Mouse (Mus musculus) heart, postnatal 36 days (tissue): ENCODE results near the gene Csdc2. TPM values are rescaled to one million over a fixed set of nuclear protein-coding genes. Genes with fewer than 3 reads are reported as not detected.
A peak's percentile ranks its signal among the peaks of the same experiment; 100 is the strongest.

Experiments used
- DNase-seq, 2 experiments: peaks; one replicate each; pipeline ENCODE4 v3.0.0; 2021 to 2022
- intact Hi-C: fragments of 180-260 bp; cut with DNase I; formaldehyde crosslinking; loops from one replicate; pipeline ENCODE4 v1.15.1; 2025
- total RNA-seq, 2 experiments: library from RNA; stranded (reverse); gene quantifications; 2 replicates each; pipeline ENCODE4 v1.2.3; 2021

The Csdc2 gene
- total RNA-seq, 2 experiments from 2014 or later = 72.5 to 86.4 TPM

DNA sequence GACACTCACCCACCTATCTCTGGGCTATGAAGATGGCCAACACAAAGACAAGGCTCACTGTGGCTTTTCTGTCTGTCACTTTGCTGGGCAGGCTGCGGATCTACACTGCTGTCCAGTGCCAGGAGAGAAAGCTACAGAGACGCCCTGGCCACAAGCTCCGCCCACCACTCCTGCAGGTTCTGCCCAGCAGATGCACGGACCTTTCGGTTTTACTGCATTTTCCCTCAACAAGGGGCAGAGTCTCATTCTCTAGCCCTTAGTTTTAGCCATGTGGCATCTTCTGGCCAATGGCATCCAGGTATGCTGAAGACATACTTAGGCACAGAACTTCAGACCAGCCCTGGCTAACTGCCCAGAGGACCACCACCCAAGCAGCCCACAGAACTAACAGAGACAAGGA, 15.3 kb upstream of the Csdc2 start:
- DNase-seq = no peak
- intact Hi-C loops = no loop called here

DNA sequence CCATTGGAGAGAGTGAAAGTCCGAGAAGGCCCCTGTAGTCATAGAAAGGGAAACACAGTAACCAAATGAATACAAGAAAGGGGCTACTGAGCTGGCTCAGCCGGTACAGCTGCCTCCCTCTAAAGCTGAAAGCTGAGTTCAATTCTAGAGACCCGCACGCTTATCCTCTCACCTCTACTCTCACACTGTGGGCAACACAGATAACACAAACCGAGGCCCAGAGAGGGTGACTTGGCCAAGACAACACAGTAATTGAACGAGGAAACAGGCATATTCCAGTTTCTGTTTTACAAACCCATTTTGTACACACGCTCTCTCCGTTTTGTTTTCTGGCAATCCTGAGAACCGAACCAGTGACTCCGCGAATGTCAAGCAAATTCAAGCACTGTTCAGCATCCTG, 11.6 kb upstream of the Csdc2 start:
- intact Hi-C loops = no loop called here
- DNase-seq = no peak

DNA sequence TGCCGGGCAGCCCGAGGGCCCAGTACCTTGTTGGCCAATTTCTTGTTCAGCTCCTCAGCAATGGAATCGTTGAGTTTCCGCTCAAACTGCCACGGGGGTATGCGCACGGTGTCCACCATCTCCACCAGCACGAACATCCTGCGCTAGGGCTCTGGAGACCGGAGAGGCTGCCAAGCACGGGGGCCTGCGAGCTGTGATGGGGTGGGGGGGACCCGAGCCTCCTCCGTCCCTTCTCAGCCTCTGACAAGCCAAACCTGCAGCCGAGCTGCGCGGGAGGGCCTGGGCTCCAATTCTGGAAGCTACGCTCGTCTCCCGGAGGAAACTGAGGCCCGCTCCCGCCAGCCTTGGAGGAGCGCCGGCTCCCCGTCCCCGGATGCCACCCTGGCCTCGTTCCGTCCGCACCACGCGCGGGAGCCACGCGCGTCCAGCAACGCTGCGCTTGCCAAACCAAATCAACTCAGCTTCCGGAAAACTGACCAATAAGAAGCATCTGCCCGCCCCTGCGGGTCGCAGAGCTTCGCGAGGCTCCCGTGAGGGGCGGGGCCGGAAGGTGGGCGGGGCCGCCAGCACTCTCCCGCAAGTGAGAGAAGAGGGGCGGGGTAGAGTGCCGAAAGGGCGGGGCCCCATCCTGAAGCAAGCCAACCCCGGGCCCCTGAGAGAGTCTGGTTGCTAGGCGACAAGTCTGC, 10.7 kb upstream of the Csdc2 start, which contains the start of gene Polr3h:
Polr3h (minus strand) TSS at position 481 of the 686 bp plus-strand sequence.
- DNase-seq = peak; percentile 88 to 92
- intact Hi-C loops = loop anchor here (2.0 kb wide), 1 partner anchor 35 kb away; the partner anchor contains the start of gene Pmm1

DNA sequence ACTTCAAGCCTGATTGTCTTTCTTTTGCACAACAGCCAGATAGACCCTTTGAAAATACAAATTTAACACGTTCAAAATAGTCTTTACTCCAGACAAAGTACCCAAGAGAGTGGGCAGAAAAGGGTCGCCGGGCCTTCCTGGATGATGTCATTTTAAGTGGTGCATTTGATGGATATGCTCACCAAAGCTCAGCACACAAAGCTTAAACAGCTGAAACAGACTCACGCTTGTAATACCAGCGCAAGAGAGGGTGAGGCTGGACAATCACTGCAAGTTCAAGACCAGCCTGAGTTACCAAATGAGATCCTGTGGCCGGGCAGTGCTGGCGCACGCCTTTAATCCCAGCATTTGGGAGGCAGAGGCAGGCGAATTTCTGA, 10.1 kb upstream of the Csdc2 start:
- DNase-seq = no peak
- intact Hi-C loops = loop anchor here (2.0 kb wide), 1 partner anchor 34 kb away; the partner anchor contains the start of gene Pmm1

DNA sequence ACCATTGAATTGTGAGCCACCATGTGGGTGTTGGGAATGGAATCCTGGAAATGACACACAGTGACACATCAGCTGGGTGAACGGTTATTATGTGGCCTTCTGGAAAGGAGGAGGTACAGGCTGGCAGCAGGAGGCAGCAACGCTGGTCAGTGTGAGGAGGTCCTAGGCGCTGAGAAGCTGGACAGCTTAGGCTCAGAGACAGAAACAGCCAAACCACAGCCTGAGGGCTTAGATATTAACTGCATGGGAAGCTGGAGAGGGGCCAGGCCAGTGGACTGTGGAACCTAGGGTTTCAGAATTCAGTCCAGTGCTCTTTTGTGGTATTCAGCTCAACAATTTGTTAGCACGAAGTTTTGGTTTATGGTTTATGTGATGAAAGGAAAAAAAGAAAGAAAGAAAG, 8.8 kb upstream of the Csdc2 start:
- intact Hi-C loops = loop anchor here (2.0 kb wide), 1 partner anchor 33 kb away; the partner anchor contains the start of gene Pmm1
- DNase-seq = no peak

DNA sequence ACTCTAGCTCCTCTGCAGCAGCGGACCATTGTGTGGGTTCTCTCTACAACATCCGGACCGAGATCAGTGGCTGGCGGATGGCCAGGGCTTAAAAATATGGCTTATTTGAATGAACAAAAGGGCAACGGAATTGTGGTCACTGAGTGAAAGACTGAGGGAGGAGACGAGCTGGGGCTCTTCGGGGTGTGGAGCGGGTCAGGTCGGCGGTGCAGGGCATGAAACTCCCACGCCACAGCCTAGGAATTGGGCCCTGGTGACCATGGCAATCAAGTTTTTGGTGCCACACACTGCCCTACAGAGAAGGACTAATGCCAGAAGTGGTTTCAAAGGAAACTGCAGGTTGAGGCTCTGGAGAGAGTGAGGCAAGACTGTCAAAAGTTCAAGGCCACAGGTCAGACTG, 8.3 kb upstream of the Csdc2 start:
- peak; percentile 33 to 45 for DNase-seq
- intact Hi-C loops = no loop called here

DNA sequence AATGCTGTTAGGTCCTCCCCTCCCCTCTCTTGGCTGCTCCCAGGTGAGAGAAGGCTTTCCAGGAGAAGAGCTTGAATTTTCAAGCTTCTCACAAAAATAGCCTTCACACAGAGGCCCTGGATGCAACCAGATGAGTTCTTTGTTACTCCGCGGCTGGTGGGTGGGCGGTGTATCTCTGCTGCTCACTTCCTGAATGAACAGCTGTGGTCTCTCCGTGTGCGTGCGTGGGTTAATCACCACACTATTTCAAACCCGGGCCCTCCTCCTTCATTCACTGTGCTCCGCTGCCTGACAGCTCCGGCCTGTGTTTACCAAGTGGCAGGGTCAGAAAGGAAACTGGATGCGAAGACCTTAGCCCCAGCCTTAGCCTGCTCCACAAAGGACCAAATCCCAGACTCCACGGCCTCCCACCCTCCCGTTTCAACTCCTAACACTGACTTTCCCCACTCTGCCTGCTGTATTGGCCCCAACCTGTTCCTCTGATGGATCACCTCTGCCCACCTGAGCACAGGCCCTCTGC, 3.5 kb upstream of the Csdc2 start:
- intact Hi-C loops = no loop called here
- no peak for DNase-seq

DNA sequence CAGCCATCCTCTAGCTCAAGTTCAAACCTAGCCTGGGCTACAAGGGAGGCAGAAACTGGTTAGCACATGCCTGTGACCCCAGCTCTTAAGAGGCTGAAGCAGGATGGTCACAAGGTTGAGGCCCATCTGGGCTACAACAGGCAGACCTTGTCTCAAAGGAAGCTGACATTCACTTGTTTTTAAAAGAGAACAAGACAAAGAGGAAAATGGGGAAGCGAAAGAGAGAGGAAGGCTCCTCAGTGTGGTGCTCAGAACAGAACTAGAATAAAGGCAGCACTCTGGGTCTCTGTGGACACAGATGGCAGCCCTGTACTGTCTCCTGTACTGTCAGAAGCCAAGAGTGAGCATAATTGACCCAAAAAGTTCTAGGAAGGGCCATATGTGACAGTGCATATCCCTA, 2.6 kb upstream of the Csdc2 start:
- intact Hi-C loops = no loop called here
- DNase-seq = no peak

DNA sequence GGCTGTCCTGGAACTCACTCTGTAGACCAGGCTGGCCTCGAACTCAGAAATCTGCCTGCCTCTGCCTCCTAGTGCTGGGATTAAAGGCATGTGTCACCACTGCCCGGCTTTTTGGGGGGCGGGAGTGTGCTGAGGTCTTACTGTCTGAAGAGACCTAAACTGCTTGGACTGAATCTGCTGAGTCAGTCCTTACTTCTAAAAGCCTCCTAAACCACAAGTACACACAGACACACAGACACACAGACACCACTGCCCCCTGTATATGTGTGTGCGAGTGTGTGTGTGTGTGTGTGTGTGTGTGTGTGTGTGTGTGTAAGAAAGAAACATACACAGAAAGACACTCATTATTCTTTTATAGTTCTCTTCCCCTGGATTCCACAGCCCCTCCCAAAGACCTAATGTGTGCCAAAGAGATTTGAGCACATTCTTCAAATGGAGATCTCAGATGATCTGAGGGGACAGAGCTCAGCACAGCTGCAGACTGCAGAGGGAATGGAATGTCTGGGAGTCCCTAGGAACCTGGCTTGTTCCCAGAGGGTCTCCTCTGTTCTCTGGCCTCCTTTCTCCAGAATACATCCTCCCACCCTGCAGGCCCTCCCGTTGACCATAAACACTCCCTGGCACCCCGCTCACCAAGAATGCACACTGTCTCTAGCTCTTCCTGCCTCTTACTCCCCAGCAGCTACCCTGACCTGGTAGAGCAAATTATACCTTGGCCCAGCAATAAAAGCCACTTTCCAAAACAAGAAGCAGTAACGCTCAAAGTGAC, 506 bp upstream of the Csdc2 start:
- DNase-seq = no peak
- intact Hi-C loops = no loop called here

DNA sequence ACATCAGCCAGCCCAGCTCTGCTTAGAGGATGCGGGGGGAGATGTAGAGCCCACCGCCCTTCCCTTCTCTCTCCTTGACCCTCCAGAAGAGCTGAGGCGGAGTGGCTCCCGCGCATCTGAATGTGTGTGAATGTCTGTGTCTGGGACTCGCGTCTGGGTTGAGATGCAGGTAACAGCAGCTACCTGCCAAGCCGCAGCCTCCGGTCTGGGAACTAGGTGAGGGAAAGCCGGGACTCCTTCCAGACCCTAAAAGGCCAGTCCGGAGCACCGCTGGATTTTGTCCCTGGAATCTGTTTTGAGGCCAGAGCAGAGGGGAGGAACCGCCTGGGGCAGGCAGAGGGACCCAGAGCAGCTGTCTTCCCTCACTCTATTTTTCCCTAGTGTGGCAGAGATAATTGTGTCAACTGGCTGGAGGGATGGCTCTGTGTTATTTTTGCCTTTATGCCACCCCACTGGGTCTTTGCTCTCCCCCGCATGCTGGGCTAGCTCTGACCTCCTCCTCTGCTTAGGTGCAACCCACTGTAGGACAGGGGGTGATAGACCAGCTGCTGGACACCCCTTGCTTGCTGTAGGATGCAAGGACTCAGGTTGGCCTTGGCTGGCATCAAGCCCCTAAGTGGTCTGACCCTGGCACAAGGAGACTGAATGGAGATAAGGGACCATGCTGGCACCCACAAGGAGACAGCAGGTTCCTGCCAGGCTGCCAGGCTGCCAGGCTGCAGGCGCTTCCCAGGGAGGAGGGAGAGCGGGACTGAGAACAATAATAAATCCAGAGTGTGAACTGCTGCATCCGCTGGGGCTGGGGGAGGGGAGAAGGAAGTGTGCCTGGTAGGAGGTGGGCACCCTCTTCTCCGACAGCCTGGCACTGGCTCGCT, 776 bp downstream of the Csdc2 start:
- intact Hi-C loops = no loop called here
- peak; percentile 47 to 64 for DNase-seq

DNA sequence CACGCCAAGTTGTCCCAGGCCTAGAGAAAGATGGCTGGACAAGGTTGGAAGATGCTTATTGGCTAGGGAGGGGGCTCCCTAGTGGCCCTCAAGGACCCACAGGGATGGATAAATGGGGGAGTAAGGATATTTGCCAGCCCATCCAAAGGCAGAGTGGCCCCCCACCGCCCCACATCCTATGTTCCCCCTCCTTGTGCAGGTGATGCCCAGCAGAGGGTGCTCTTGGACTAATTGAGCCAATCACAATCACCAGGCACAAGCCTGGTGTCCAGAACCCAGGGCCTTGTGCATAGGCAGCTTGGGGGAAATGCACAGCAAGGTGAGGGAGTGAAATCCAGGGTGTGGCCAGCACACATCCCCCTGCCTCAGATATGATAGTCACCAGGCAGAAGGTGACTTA, 1.7 kb downstream of the Csdc2 start:
- peak in 1 of 2 experiments; percentile 50 for DNase-seq
- intact Hi-C loops = loop anchor here (1.0 kb wide), 1 partner anchor 51 kb away; no protein-coding TSS in a partner anchor

DNA sequence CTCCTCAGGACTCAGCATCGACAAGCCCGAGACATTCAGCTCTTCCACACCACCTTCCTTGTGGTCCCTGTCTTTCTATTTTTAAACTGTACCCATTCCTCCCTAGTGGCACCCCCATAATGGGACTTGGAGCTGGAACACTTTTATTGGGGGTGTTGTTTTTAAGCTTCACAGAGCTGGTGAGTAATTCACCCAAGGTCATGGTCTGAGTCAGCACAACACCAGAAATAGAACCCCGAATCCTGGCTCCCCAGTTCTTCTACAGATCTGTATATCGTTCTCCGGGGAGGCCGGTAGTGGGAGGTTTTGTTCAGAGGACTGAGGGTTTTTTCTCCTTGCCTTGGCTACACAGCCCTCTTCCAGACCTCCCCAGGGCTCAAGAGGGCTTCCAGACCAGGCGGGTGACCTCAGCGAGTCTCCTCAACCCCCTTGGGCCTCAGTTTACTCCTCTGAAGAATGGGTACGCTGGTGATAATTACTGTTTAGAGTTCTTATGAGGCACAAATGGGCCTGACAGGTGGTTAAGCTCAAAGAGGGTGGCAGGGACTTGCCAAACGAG, 2.7 kb downstream of the Csdc2 start:
- intact Hi-C loops = no loop called here
- DNase-seq = no peak

DNA sequence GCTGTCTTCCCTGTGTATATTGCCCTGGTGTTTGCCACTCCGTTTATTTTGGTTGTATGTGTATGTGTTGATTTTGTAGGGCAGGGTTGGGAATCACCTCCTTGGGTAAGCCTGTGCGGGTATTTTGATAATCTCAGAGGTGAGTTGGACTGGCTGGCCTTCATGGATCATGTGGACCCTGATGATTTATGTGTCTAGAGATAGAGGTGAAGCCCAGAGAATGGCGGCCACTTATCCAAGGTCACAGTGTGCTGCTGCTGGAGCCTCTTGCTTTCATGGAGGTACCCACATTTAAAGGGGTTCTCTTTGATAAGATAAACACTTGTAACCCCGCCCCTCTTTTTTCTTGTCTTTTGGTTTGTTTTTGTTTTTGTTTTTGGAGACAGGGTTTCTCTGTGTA, 3.2 kb downstream of the Csdc2 start:
- intact Hi-C loops = no loop called here
- DNase-seq = no peak

DNA sequence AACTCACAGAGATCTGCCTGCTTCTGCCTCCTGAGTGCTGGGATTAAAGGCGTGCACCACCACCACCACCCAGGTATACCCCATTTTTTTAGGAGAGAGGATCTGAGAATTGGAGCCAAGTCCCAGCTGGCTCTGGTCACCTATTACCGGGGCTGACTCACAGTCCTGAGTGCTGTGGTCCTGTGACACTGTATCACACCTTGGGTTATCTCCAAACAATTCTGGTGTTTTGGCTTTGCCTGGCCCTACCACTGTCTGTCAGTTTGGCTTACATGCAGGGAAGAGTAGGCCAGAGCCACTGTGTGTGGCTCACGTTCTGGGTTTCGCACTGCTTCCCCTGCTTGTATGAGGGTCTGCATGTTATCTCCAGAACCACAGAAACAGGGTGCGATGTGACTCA, 3.7 kb downstream of the Csdc2 start:
- intact Hi-C loops = no loop called here

DNA sequence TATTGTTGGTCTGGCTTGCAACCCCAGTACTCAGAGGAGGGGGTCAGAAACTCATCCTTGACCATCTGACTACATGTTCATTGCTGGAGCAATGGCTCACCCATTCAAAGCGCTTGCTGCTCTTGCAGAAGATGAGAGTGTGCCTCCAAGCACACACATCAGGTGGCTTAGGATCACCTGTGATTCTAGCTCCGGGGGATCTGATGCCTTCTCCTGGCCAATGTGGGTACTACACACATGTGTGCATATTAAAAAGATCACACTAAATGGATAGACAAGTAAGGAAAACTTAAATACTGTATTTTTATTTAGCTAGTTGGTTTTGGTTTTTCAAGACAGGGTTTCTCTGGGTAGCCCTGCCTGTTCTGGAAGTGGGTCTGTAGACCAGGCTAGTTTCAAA, 4.5 kb downstream of the Csdc2 start:
- DNase-seq = no peak
- intact Hi-C loops = no loop called here

More for the DNA sequence above, 3.7 kb downstream of the Csdc2 start:
- no peak for DNase-seq

DNA sequence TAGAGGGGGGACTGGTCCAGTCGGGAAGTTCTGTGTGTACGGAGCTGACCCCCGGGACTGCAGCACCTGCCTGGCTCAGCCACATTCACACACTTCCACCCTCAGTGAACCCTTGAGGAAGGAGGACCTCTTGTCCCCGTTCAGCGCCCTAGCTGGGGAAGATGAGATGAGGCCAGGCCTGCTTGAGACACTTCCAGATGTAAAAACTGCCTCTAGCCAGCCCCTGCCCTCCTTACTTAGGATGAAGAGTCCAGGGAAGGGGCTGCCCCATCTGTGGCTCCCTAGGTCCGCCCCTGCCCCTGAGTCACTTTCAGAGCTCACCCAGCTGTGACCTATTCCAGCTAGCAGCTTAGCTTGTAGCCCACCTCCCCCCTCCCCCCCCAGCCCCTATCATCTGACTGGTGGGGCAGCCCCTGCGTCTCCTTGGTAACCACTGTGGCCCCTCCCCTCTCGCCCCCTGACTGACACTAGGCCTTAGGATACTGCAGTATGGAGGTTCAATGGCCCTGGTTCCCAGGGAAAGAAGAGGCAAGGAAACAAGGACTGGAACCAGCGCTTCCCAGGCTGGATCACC, 6.7 kb downstream of the Csdc2 start:
- intact Hi-C loops = no loop called here
- no peak for DNase-seq

DNA sequence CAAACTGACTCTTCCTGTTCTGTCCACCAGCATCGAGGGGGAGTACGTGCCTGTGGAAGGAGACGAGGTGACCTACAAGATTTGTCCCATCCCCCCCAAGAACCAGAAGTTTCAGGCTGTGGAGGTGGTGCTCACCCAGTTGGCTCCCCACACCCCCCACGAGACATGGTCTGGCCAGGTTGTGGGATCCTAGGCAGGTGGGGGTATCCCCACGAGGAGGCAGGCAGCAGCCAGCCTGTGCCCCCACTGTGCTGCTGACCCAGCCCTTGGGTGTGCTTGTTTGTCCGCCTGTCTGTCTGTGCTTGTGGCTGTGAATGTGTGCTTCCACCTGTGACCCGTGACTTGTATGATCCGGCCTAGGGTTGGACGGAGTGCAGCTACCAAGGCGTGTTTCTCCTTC, 12.5 kb downstream of the Csdc2 start:
- no peak for DNase-seq
- intact Hi-C loops = no loop called here

DNA sequence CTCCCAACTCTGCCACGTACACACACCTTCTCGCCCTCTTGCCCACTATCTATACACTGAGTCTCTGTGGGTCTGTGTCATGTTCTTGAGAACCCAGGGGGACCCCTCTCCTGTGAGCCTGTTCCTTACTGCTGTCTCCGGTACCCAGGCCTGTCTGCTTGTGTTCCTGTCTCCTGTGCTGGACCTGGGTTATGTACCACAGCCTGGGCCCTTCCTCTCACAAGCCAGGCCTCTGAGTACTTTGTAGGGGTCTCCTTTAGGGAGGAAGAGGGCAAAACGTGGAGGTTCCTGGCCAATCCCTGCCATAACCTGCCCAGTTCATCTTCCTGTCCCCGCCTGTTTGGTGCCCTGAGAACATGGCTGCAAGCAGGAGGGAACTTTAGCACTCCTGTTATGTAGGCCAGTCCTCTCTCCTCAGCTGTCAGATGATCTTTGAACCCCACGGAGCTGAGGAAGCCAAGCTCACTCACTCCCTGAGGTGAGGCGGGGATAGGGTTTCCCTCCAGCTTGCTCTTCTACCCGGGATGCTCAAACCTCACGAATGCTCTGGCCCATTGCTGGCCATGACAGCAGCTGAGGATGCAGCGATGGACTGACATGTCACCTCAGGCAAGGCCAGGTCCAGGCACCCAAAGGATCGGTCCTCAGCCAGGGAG, 13.0 kb downstream of the Csdc2 start:
- no peak for DNase-seq
- intact Hi-C loops = loop anchor here (10.0 kb wide), 1 partner anchor 285 kb away; no protein-coding TSS in a partner anchor

DNA sequence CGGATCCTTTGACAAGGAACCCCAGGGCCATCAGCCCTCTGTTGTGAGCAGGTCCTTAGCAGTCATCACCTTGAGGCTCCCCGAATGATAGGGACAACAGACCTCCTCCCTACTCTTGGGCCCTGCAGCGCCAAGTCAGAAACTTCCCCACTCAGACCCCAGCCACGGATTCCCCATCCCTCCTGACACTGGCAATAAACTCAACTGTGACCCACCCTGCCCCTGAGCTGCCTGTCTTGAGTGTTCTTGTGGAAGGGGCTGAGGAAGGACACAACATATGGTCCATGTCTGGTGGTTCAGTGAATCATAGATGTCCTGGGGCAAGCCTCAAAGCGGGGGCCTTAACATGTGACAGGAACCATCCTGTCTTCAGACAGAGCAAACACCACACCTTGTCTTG, 14.2 kb downstream of the Csdc2 start:
- no peak for DNase-seq
- intact Hi-C loops = loop anchor here (10.0 kb wide), 1 partner anchor 284 kb away; no protein-coding TSS in a partner anchor
